Mouse (Mus musculus) embryo, embryonic 10.5 days (tissue): Measurements from ENCODE around the gene Upk3bl.
A peak's percentile ranks its signal among the peaks of the same experiment; 100 is the strongest.
"Not testable (repeated sequence)": the region's sequence is repeated elsewhere in the genome, so short reads cannot be mapped to it uniquely, and the experiment has no call there.

Experiments
- DNase-seq: peaks from one replicate; pipeline ENCODE4 v3.0.0-alpha.2; 2015; ENCODE audit warnings: low spot score

Upk3bl gene

DNA sequence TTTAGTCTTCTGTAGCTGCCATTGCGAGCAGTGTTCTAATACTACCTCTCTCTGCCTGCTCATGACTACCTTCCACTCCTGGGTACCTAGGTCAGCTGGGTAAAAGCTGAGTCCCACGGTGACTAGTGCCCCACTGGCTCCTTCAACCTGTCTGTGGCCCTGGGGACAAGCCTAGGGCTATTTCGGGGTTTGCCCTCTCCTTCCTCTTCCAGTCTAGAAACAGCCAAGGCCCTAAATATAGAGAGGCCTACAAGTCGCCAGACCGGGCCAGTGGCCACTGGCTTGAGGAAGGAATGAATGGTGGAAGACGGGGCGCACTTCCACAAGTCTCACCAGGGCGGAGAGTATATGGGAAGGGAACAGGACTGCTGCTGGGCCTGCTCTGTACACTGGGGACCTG, 32.0 kb downstream of the Upk3bl start:
- DNase-seq, result no peak

DNA sequence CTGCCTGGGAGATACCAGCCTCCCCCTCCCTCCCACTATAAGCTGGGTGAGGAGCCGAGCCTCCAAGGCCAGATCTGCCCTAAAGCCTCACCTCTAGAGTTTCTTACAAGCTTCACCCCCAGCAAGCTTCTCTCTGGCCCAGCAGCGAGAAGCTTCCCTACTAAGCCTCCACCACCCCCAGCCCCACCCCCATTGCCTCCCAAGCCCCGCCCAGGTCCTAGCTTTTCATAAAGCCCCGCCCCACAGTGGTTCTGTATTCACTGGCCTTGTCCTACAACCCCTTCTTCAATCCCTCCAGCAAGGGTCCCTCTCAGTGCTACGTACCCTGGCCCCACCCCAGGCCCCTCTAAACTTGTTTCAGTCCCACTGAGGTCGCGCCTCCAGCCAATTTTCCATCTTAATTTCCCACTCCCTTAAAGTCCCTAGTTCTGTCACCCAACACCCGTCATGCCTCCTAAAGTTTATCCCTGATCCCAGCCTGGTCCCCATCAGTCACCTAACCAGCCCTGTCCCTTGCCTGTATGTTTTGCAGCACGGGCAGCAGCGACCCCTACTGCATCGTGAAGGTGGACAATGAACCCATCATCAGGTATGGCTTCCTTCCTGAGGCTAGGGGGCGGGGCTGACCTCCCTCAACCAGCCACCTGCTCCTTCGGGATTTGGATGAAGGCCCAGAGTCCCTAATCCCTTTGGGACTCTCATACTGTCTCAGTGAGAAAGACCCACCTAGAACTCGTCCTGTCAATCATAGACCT, 34.7 kb downstream of the Upk3bl start:
- DNase-seq, result no peak

DNA sequence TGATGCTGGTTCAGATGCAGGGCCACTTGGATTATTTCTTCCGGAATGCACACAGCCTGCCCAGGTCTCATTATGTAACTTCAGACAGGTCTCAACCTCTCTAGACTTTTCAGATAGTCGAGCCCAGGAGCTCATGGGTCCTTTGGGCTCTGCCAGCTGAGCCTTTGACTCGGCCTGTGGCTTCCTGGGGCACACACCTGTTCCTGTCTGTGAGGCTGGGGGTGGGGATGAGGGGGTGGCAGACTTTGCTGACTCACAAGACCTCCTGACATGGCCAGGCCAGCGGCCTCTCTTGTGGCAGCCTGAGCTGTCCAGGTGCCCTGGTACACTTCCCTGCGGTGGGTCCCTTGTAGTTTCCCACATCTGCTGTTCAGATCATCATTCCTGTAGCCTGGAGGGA, 37.6 kb downstream of the Upk3bl start:
- no peak for DNase-seq

- DNase-seq, result no peak
These were observed 40.1 kb downstream of the Upk3bl start for GRCm38 (mm10) chr5:136094249-136095010.

DNA sequence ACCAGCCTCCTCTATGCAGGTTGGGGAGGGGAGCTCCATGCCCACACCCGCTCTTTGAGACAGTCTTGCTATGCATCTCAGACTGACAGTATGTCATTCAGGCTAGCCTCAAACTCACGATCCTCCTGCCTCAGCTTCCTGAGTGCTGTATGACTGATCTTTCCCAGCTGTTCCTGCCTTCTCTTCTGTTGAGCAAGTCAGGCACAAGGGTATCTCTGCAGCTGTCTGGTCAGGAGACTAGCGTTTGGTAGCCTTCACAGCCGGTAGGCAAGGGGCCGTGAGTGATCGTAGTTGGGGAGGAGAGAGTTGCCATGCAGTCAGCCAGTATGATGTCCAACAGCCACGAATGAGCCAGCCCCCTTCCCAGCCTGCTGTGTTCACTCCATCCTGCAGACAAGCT, 40.8 kb downstream of the Upk3bl start:
- no peak for DNase-seq

DNA sequence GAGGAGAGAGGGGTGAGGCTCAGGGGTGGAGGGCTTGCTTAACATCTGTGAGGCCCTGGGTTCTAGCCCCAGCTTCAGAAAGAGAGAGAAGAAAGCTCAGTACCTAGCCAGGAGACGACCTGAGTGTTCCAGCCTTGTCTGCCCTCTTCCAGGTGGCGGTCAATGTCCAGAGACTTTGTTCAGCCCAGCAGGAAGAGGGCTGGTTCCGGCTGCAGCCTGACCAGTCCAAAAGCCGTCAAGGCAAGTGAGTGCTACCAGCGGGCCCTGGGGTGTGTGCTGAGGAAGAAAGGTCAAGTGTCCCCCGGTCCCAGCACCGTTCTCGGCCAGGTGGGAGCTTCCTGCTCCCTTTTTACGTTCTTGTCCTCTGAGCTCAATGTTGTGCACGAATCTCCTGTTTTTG, 44.2 kb downstream of the Upk3bl start:
- no peak for DNase-seq

DNA sequence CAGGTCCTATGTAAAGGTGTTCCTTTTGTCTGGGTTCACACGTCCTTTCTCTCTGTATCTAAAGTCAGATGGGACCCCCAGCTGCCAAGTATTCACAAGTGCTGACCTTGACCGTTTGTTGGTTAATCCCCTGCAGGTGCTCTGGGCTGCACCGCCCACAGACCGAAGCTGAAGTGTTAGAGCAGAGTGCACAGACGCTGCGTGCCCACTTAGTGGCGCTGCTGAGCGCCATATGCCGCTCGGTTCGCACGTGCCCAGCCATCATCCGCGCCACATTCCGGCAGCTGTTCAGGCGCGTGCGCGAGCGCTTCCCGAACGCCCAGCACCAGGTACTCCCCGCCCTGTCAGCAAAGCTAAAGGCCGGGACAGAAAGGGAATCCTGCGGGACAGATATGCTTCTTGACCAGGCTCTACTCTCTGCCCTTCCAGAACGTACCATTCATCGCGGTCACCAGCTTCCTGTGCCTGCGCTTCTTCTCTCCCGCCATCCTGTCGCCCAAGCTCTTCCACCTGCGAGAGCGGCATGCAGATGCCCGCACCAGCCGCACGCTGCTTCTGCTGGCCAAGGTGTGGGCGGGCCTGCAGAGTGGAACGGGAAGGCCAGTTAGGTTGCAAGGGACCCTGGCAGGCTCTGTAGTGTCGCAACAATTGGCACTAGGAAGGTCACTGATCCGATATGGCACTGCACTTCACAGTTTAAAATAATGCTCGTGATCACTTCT, 48.0 kb downstream of the Upk3bl start:
- DNase-seq, result peak; percentile 86

DNA sequence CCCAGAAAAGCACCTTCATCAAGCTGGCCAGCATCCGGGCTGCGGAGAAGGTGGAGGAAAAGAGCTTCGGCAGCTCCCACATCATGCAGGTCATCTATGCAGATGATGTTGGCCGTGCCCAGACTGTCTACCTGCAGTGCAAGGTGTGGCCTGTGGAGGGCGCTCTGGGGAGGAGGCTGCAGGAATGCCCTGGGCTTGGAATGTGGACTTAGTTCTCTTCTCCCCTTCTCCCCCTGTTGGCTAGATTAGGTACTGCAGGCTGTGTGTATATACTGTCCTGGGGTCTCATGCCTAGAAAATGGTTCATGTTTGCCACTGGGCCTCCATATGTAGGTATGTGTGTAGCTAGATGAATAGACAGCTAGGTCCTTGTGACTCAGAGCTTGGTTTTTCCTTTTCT, 50.2 kb downstream of the Upk3bl start:
- peak; percentile 40 for DNase-seq

- DNase-seq, result no peak
These were observed 54.2 kb downstream of the Upk3bl start for GRCm38 (mm10) chr5:136108486-136108885.

GRCm38 (mm10) chr5:136109042-136109441, 54.8 kb downstream of the Upk3bl start:
- DNase-seq, result no peak

DNA sequence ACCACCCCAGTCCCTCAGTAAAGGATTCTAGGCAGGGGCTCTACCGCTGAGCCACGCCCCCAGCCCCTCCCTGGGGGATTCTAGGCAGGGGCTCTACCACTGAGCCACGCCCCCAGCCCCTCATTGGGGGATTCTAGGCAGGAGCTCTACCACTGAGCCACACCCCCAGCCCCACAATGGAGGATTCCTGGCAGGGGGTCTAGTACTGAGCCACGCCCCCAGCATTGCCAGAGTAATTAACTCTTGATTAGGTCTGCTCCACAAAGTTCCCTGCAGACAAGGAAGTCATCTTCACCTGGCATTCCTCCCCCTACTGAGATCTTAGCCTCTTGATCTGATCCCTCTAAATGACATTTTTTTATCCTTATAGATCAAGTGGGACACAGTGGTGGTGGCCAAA, 59.3 kb downstream of the Upk3bl start:
- not testable (repeated sequence) for DNase-seq
